Mouse (Mus musculus) megakaryocyte progenitor cell, adult 5-6 weeks (primary cell): ENCODE data around the gene Marcks. TPM values are rescaled to one million over a fixed set of nuclear protein-coding genes. Genes with fewer than 3 reads are reported as not detected.

Experiments used
- ATAC-seq: replicated peaks from 2 replicates; pipeline ENCODE4 v1.8.0; 2016; ENCODE audit warnings: mild to moderate bottlenecking, moderate TSS enrichment, inconsistent platforms; ENCODE audit not compliant: poor library complexity
- total RNA-seq, 2 experiments: library from RNA; stranded (forward) in 1 of 2; stranded (reverse) in 1 of 2; fragments of 157-497, 149-512 nt in 1 of 2; fragments of 200-1000 nt in 1 of 2; gene quantifications; 2 replicates each; pipeline versions ENCODE4 v1.2.3 to v1.2.4; 2015 to 2017

Marcks gene
- total RNA-seq (2015) (6.9 and 7.6 TPM in 2 replicates), total RNA-seq (2017) (6.7 and 9.1 TPM in 2 replicates)

DNA sequence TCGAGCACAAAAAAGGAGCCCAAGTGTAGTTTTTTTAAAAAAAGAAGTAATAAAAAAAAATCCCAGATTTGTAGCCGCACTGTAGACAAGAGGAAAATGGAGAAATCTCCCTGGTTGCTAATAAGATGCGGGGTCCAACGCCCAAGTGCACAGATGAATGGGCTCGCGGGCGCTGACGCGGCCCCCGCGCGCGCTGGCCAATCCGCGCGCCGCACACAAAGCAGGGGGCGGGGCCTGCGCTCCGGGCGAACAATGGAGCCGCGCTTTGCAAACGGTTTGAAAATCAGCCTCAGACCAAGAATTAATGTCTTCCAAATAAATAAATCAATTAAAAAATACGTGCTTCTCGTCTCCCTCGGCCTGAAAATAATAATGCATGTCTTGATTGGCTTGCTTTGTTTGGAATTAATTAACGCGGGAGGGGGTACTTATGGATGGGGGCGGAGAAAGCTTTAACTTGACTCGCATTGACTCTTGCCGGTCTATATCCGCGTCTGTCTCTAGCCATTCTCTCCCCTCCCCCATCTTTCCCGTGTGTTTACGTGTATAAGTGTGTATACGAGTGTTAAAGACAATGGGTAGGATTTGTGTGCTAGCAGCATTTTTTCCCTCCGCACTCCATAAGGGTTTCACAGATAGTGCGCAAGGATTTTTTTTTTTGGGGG, at the start of gene Marcks:
Gene Marcks, minus strand, starts transcription at position 143 of the 665 bp plus-strand sequence.
- ATAC-seq = peak; percentile 53

GRCm38 (mm10) chr10:37177071-37177470, 38.4 kb upstream of the Marcks start:
- ATAC-seq = no peak

DNA sequence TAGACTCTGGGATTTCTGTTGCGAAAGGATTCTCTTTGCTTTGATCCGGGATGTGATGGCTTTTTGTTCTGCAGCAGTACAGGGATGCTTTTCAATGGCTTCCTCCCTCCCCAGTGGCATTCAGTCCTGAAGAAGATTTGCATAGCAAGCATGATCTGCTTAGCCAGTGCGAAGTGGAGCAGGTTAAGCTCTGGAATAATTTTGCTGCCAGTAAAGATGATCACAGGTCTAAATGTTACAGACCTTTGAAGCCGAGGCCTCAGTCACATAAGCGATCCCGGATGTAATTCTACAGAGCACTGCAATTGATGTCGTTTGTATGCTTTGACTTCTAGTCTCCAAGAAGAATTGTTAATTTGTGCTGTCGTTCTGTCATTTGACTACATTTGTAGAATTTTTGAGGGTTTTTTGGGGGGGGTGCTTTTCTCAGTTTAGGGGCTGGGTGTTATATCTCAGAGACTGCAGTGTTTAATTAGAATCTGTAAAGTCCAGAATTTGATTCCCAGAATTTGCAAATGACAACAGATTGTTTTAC, 33.8 kb upstream of the Marcks start:
- no peak for ATAC-seq

DNA sequence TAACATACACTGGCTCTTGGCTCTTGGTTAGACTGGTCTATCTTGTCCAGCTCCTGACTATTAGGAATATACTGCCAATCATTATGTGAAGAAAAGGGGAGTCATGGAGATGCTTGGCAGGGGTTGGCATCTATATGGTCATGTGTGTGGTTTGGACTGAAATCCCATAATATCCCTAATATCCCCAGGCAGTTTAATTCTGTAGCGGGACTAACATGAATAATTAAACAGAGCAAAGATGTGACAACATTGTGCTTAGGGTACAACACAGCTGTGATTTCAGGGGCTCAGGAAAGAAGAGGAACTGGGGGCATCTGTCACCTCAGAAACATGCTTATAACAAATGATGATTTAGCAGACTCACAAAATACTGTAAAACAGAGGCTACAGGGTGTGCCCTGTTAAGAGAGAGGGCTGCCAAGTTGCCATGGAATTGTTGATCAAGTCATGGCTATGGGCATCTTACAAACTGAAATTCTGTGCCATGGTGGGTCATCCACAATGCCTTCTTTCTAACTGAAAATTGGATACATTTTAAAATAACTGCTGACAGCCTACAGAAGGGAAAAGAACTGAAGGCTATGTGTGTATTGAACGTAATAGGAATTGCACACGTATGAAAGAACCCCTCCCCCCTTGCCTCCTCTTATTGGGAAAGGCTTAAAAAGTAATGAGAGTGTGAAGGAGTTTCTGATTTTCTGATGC, 33.1 kb upstream of the Marcks start:
- ATAC-seq = no peak

DNA sequence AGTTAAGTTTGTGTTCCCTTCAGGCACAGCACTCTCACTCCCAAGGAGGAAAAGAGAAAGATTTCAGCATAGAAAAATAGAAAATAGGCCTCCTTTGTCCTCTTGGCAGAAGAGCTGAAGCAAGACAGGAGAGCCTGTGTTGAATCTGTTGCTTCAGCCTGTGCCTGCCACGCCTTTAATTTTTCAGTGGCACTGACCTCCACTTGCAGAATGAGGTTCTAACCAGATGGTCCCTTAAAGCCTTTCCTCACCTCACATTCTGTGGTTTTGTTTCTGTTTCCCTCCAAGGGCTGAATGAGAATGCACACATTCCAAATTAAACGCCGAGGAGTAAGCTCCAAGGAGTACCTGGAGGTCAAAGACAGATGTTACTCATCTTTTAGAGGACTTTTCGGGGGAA, 32.2 kb upstream of the Marcks start:
- no peak for ATAC-seq

DNA sequence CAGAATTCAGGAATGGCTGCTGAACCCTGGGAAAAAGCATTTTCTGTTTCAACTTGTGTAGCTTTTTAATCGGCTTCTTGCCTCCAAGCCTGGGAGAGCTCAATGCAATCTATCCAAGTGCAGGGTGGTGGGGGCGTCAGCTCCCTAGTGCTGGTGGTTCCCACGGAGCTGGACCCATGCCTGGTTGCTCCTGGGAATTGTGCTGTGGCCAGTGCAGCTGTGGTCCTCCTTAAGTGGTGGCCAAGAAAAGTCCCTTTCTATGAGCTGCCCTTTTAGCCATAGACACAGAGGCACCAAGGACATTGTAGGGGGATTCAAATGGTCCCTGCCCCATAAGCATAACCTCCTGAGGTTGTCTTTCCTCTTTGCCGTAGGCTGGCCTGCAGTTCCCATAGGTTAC, 31.7 kb upstream of the Marcks start:
- no peak for ATAC-seq

GRCm38 (mm10) chr10:37167527-37167926, 28.8 kb upstream of the Marcks start:
- ATAC-seq = no peak

DNA sequence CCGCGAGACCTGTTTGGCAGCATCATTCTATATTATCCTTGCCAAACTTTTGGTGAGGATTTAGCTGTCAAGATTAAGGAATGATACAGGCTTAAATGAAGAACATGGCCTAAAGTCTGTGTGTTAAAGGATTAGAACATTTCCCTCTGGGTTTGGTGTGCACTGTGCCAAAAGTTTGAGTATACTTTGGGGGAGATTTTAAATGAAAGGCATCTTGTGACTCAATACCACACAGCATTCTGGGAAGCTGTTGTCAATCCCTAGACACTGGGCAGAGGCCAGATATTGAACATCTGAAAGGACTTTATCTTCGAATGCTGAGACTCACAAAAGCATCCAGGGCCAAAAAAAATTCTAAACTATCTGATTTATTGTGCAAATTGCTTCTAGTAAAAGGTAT, 21.0 kb upstream of the Marcks start:
- no peak for ATAC-seq

DNA sequence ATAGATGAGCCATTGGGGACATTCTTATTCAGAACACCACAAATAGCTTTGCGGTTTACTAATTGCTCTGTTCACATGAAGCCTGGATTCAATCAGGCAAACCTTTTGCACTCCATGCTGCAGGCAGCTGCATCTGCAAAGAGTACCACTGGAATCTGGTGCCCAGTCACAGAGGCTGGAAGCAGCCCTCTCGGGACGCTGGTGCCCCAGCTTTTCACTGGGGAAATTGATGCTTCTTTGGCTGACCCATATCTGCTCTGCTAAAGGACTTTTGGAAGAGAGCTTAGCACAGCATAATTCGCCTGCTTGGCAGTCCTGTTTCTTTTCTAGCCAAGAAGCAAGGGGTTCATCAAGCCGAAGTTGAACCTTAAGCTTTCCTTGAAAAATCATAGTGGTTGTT, 18.4 kb upstream of the Marcks start:
- no peak for ATAC-seq

DNA sequence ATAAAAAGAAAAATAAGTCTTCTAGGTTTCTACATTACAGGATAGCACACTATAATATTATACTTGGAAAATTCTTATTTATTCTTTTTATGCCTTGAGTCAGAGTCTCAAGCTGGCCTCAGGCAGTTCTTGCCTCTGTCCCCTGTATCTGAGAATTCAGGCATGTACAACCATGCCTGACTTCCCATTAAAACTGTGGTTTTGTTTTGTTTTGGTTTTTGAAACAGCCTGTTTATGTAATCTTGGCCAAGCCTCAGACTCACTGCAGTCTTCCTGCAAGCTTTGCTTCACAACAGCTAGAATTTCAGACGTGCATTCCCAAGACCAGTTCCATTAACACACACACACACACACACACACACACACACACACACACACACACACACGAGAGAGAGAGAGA, 16.4 kb upstream of the Marcks start:
- ATAC-seq = 0 out of 2 replicates have a peak, but pooled peaks have one; percentile 34

DNA sequence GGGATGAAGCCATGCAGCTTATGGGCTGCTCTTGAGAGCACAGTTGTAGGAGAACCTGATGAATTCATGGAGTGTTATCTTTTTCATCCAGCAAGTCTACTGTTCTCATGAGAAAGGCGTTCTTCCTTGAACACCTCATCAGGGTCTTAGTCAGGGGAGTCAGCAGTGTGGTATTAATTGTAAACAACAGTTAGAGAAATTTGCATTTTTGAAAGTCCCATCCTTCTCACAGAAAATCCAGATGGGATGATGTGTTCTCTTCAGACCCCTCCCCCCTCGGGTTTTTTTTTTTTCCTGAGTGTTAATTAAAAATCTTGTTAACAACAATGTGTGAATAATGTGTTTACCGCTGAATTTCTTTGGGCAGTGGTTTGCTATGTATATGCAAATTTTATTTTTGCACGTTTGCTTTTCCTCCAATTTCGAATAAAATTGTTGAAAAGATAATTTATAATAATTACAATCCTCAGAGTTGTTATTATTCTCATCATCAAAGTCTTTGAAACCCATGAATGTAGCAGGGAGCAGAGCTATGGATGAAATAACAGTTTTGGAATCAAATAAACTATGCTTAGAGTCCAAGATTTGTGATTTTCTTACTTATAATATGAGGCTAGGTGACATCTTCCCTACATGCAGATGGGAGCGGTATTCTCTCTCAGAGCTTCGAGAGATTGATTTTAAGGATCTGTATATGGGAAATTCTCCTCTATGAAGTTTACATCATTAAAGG, 13.0 kb upstream of the Marcks start:
- no peak for ATAC-seq

DNA sequence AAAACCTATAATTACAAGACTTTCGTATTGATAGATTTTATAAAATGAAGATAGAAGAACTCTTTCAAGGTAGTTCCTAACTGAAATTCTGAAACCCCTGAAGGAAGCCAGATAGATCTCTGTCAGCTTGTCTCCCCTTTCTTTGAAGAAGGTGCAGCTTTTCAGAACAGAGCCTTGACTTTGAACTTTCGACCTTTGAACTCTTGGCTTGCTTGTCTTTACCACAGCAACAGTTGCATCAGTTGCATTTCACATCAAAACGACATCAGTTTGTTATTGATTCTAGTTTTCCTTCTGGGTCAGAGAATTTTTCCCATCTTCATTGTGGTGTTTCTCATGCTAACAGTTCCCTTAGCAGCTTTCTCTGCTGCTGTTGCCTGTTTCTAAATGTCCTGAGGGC, 9.3 kb upstream of the Marcks start:
- no peak for ATAC-seq

DNA sequence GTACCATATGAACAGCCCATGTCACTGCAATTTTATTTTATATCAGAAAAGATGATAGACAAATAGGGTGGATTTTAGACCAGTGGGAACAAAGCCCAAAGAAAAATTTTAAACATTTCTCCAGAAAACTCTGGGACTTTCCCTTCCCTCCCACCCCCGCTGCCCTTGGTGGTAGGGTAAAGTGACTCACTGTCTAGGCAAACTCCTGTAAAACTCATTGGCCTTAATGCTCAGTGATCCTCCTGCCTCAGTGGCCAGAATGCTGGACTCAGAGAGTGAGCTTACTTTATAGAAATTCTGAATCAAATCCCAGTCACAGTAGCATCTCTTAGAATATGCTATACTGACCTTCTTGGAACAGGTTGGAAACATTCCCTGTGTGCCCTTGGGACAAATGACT, 6.7 kb upstream of the Marcks start:
- no peak for ATAC-seq

- no peak for ATAC-seq
Measured at GRCm38 (mm10) chr10:37141621-37142020, 2.9 kb upstream of the Marcks start.

DNA sequence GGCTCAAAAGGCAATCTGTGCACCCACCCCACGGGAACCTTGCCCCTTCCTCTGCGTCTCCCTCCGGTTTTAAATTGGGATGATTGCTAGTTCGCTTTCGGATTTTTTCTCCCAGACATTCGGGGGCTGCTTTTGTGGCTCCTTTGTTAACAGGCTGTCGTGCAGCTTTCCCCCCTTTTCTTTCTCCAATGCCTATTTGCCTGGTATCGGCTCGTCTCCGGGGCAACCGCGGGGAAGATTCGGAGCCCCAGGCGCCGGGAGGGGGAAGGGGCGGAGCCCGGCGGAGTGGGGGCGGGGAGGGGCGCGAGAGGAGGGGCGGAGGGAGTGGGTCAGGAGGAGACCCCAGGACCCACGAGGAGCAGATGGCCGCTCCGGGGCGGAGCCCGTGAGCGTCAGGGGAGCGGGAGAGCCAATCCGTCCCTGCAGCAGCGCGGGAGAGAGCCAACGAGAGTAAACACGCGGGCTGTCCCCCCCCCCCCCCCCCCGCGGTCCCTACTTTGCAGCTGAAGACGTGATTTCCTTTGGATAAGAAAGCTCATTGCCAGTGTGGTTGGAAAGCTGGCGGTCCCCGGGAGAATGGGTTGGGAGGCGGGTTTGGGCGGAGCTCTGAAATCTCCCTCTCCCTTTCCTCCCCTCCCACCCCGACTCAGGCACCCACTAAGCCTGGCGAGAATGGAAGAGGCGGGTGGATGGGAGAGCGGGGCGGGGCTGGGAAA, 2.2 kb upstream of the Marcks start:
- ATAC-seq = peak; percentile 16

DNA sequence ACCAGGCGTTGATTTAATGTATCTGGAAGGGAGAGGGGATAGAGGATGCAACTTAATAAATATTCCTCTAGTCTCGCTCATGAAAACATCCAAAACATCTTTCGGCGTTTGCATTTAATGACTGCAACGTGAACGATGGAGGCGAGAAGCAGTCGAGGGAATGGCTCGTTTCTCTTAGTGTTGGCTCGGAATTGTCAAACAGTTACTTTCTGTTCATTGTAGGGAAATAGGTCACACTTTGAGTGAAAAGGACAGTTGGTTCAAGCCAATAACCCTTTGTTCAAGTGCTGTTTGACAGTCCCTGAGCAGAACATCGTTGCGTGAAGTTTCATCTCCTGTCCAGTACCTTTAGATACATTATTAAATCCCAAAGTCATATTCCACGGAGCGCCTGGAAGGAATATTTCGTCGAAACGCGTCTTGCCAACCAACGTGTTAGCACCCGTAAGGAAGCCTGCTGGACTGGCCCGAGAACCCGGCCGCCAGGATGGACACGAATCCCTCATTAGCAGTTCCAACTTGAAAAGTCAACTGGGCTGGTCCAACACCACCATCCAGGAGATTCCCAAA, 1.5 kb upstream of the Marcks start:
- no peak for ATAC-seq

GRCm38 (mm10) chr10:37139443-37140165, 884 bp upstream of the Marcks start:
- no peak for ATAC-seq

GRCm38 (mm10) chr10:37138311-37138731, 399 bp downstream of the Marcks start:
- no peak for ATAC-seq

DNA sequence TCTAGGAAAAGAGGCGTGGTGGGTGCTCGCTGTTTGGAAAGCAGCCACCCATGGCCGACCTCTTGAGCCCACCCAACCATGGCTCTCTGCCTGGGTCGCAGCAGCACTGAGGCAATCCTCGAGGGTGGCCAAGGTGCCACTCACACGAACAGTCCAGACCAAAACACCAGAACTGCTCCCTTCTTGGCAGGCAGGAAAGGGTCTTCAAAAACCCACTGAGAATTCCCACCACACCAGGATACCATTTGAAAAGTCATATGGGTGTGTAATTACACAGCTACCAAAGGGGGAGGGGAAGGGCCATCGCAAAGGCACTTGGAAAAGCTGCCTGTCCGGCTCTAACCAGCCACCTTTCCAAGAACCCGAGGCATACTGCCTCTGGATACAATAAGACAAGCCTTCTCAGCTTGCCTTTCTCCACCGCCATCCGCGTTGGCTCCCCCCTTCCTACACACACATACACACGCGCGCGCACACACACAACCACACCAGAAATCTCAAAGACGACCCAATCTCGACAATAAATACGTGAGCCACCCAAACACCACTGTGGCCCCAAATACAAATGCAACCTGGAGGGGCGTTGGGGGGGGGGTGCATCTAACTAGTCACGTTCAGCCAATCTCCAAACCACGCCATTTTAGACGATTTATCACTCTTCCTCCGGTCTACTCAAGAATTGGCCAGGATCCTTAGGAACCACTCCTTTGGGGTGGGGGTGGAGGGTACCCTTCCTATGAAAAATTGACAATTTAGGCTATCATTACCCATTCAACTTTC, 999 bp downstream of the Marcks start:
- no peak for ATAC-seq
